Mouse (Mus musculus) right cerebral cortex, postnatal 14 days (tissue): ENCODE data around the gene Limch1.

Experiments
- DNase-seq: peaks from one replicate; pipeline ENCODE4 v3.0.0; 2022

The Limch1 gene

DNA sequence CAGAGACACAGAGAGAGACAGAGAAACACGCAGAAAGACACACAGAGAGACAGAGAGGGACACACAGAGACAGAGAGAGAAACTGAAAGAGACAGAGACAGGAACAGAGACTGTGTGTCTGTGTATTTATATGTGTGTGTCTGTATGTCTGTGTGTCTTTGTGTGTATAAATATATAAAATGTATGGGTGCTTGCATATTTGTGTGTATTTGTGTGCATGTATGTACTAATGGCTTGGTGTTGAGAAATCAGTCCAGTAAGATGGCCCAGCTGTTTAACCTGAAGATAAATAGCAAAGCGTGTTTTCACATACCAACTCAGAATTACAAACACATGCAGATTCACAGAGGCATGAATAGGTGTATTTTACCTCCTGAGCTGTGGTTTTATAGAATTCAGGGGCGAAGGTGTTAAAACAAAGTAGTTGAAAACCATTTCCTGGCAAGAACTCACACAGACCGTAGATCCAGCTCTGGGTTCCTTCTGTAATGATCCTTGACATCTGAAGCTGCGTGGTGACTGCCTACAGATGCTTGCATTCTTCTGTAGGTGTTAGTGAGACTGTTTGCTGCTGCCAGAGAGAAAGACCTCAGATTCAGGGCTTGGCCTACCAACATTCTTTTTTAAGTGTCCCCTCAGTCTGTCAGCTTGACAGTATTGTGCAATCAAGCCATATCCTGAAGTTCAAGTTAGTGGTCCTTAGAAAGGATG, 140.9 kb downstream of the Limch1 start:
- no peak for DNase-seq

DNA sequence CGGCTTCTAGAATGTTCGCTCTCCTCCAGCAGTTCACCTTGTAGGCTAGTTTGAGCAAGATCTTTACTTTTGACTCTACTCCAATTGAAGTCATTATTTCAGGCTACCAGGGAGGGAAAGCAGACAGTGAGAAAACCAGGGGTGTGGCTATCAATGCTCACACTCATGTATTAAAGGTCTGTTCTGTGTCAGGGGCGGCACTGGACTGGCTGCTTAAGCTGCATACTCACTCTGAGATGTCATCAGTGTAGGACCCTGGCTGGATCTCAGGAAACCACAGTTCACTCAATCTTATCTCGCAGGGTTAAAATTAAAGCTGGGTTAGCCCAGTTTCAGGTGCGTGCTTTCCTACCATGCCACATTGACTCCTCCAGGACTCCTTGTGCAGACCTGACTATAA, 142.4 kb downstream of the Limch1 start:
- DNase-seq = no peak

DNA sequence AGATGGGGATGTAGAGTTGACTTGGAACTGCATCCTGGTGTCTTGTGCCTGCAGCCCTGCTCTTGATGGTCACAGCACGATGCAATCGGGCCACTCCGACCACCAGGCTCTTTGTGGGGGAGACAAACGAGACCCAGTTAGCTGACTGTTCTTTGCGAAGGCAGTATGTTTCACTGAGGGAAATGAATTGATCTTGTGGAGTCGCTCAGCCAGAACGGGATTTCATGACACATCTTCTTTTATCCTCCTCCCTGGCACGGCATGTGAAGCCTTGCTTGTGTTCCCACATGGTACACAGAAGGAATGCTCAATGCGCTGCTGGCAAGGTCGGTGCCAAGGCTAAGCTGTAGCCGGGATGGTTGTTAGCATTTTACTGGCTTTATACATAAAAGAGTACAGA, 143.7 kb downstream of the Limch1 start:
- peak; percentile 50 for DNase-seq

DNA sequence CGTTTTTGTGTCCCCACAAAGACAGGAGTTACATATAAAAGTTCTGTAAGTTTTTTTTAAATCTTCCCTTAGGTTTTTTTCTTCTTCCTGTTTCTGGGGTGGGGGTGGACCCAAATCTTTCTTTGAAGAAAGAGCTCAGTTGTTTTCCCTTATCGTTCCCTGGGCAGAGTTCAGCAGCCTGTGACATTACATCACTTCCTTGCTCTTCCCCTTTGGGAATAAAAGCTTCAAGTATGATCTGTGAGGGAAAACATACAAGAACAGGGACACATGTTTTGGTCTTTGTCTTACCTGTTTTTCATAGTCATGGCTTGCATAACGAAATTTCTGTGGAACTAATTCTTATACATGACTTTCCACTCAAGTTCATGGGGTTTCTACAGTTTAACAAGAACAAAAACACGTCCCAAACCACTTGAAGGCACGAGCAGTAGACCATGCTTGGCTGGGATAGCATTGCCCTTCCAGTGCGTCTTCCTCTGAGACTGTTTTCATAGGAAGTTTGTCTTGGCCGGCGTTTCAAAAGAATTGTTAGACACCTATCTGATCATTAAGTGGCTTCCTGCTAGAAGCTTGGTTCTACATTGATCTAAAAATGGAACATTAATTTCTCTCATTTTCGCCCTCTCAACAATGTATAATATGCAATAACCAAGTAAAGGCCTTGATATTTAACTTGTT, 150.0 kb downstream of the Limch1 start:
- no peak for DNase-seq

DNA sequence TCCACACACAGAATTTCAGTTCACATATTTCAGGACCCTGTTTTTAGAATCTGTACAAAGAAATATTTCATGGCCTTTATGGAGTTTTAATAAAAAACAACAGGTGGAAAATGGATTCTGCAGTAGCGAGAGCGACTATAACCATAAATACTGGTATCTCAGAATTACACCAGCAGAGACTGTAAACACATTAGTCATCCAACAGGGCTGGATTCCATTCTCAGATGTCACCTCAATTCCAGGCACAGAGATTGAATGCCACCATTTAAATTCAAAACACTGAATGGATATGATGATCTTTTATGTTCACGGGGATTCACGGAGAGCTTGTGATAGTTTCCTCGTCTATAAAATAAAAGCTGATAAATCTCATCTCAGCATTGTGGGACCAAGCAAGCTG, 152.0 kb downstream of the Limch1 start:
- DNase-seq = no peak

DNA sequence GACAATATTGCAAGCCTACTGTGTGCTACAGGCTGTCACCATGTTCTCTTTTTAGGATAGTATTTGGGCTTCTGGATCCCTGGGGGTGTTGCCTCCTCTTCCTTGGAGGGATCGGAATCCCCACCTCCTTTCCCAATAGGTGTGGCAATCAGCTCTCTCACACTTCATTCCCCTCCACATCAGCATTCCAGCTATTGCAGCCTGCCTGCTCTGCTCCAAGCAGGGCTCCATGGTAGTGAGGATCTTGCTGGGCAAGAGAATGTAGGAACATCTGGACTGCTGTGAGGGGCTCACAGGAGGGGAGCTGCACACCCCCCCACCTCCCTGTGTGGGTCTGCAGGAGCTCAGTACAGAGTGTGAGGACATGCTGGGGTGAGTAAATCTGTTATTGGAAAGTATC, 152.6 kb downstream of the Limch1 start:
- DNase-seq = no peak

DNA sequence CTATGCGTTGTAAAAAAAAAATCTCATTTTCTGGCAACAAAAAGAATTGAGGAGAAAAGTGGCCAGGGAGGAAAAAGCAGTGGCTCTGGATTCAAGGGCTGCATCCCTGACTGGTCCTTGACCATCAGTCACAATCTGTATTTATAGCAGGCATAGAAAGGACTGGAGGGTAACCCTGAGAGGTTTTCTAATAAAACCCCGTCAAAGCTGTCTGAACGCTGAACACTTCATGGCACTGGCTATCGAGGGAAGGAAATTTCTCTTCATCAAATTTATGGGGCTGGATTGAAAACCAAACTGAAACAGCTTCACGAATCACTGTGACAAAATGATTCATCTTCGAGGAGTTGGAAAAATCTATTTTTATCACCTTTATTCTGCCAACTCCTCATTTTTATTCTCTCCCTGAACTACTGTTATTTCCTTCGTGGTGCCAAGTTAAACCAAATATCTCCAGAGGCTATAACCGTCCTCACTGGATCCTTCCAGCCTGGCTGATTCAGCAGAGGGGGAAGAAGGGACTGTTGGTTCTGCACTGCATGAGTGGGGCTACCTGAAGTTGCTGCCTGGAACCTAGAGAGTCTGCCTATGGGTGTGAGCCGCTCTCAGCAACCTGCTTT, 153.3 kb downstream of the Limch1 start:
- DNase-seq = no peak

DNA sequence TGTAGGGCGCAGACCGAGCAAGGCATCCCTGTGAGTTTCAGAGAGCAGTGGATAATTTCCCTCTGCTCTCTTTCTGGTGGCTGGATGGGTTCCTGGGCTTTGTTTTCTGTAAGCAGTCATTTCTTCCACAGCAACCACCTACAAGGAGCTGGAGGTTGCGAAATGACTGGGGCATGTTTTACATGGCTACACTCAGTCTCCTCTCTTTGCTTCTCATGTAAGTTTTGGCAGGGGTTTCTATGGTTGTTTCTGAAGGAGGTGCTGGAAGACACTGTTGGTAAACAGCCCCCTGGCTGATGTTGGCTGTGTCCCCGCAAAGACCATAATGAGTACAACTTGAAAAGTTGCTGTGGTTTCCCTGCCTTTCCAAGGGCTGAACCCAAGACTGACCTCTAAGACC, 155.5 kb downstream of the Limch1 start:
- no peak for DNase-seq

DNA sequence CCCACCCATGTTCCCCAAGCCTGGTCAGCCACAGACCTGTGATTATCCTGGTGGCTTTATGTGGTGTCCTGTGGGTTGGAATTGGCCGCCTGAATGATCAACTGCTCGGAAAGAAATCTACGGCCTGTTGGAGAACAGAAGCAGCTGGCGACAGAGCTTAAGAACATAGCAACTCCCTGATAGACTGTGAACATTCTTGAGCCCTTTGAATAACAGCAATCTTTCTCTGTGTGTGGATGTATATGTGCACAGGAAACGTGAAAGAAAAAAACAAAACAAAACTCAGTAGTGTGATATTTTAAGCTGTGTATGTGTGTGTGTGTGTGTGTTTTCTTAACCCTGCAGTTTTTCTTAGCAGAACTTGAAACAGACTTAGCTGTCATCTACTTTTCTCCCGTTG, 159.2 kb downstream of the Limch1 start:
- no peak for DNase-seq

DNA sequence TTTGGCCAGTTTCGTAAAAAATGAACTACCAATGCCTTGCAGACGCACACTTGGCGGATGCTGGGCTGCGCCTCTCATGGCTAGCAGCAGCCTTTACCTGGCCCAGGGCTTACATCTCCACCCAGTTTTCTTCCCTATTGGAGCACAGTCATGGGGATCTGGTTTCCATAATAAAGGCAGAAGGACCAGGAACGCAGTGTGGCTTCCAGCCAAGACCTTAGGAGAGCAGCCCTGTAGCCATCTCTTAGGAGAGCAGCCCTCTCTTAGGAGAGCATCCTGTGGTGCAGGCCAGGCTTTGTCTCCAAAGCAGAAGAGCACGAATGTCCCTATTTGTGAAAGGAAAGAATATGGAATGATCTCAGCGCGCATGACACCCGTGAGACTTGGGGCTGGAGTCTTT, 163.3 kb downstream of the Limch1 start:
- DNase-seq = no peak

DNA sequence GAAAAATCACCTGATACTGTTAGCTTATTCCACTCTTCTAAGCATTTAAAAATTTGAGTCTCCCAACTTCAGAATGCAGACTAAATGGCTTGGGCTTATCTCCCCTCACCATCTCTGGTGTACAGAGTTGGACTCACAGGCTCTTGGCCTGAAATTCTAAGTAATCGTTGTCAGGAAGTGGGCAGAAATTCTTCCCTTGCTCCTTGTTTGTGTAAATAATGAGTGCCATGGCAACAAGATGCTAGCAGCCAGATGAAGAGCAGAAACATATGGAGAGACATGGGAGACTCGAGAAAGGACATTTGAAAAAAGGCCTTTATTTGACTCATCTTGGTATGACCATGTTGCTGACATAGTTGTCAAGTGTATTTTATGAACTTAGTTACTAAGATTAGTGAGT, 164.3 kb downstream of the Limch1 start:
- DNase-seq = no peak

DNA sequence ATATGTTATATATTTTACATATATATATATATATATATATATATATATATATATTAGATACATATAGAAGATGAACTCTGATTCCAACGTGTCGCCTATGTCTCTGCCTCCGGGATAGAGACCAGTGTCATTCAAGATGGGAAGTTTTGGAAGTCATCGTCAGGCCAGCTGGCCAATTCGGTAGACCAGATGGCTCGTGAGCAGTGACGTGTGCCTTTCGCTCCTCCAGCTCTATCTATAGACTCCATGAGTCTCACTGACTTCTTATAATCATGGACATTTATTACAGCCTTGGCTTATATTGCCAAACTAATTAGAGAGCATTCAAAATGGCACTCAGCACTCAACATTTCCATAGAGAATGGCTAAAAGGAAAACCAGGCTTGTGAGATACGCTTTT, 165.0 kb downstream of the Limch1 start:
- DNase-seq = no peak

DNA sequence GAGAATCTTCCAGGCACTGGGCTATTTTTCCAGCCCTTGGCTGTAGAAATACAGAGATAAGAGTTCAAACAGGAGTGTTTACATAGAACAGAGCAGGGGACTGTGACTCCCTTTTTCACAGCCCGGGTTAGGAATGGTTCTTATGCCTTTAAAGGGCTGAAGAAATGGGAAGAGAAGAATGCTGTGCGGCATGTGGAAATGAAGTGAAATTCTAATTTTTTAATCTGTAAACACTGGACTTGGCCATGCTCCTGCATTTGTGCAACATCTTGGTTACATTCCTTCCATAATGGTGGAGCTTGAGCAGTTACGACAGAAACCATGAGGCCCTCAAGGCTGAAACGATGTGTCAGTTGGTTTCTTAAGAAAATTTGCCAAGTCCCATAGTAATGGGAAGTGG, 165.4 kb downstream of the Limch1 start:
- no peak for DNase-seq

DNA sequence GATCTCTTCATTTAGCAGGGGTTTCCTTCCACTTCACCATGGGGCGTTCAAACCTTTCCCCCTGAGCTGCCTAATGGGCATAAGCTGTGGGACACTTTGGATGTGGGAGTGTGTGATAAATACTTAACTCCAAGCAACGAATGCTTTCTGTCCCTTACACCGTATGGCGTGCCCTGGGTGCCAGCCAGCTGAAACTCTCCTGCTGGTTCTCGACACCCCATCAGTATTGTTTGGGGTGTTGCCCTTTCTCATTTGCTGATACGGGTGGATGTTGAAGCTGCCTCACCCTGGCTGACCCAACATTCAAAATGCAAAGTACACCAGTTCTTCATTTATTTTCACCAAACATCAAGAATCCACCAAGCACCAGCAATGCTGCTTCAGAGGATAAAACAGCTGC, 168.2 kb downstream of the Limch1 start:
- DNase-seq = no peak

DNA sequence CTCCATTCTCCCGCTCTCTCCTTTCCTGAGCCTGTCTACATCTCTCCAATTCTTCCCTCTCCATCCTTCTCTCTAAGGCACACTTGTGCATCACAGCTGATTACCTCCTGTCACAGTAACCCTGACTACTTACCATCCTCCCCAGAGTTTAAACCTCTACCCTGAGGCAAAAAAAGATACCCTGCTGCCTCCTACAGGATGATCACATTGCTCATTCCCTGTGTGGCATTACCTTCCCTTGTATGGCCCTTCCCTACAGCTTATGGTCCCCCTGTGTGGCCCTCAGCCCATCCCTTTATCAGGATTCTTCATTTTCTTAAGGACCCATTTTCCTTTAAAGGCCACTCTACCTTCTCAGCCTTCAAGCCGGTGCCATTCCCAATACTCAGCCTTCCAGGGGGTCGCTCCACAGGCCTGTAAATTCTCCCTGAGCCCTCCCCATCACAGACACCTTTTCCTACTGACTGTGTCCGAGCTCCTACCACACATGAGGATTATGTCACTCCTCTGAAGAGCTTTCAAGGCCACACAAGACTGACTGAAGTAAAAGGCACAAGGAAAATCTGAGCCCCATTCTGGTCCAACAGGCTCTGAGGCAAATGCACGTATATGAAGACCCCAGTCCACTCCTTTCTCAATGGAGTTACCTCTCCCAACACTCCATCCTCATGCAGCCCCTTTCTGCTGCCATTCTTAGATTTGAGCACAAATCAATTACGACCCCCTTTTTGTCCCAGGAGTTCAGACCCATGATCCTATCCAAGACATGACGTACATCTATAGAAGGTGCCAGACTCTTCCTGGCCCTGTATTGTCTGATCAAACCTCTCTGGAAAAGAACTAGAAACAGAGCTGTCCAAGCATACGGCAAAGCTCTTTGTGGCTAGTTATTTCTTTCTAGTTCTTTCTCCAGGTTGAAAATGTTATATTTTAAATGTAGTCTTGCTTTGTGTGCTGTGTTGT, 172.0 kb downstream of the Limch1 start:
- no peak for DNase-seq

DNA sequence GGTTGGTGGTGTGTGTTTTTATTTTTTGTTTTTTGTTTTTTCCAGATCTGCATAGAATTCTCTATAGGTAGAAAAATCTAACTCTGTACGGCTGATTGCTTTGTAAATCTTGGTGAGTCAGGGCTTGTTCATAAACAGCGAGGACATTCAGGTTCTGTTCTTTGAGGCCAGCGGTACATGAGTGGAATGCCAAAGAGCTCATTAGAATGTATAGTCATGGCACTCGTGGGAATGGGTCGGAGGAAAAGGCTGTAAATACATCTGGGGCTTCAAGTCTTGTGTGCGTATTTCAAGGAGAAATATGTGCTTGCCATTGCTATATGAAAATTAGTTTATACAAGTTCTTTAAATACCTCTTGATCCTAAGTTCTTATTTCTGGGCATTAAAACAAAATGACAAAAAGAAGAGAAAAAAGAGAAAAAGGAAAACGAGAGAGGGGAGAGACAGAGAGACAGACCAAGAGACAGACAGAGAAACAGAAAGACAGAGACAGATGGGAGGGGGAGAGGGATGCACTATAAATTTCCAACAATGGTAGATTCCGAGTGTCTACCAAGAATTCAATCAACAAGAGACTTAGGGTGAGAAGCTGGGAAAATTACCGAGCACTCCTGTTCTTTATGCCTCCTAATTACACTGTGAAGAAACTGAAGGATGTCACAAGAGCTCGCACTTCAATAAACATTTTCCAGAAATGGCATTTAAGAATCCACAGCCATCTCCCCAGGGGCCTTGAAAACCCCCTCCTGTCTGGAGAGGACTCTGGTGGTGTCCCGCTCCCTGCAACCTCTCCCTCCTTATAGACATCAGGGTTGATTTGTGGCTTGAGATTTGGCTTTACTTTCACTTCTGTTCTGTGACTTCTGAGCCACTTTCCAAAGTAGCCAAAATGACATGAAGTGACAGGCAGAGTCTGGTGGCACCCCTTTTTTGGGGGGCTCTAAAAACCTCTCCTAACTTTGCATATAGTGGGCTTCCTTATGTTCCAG, 173.0 kb downstream of the Limch1 start:
- DNase-seq = no peak

DNA sequence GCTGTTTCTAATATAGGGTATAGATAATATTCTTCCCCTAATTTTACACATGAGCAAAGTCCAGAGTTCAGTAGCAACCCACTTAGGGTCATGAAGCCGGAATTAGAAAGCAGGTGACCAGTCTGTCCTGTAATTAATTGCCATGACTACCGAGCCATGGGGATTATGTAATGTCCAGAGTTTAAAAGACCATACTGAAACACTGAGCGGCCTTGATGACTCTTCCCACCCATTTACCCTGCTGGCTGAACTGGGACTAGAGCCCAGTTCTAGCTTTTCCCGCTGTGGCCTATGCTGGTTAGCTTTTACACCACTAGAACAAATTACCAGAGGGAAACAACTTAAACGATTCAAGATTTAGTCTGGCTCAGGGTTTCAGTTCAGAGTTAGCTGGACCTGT, 177.0 kb downstream of the Limch1 start:
- no peak for DNase-seq

DNA sequence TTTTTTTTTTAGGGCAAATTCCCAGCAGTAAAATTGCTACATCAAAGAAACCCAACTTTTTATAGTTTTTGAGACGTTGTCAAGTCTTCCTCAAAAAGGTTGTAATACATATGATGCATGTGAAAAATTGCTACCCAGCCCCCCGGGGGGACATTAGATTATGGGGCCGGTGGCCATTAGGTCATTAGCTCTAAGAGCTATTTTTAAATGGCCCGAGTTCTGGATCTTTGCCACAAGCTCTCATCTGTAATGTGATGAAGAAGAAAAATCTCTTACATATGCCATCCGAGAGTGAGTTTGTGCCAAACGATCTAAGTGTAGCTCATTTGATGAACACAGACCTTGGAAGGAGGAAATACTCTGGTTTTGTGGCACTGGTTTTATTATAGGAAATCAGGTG, 183.7 kb downstream of the Limch1 start:
- DNase-seq = no peak

DNA sequence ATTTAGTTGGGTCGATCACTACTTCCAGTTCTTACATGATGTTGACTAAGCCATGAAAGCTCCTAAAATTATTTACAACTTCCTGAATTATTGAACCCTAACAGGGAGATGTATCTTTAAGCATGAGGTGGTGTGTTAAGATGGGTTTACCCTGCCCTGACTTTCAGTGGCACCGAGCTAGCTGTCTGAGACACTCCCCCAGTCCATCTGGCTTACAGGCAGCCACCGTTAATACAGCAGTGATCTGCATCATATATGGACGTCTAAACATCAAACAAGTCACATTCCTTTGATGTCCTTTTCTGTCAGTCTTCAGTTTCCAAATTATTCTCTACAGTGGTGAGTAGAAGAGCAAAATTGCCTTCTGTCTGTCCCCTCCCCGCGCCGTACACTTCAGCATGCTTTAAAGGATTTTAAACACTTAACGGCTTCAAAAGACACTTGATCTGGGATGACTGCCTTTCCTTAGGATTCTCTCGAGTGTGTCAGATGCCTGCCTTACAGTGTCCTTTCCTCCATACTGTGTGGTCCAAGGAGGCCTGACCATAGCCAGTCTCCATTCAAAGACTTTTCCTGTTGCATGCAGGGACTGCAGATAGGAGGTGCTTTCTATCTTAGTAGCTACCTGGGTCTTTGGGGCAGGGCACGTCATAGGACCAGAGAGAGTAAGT, 187.6 kb downstream of the Limch1 start:
- DNase-seq = no peak

DNA sequence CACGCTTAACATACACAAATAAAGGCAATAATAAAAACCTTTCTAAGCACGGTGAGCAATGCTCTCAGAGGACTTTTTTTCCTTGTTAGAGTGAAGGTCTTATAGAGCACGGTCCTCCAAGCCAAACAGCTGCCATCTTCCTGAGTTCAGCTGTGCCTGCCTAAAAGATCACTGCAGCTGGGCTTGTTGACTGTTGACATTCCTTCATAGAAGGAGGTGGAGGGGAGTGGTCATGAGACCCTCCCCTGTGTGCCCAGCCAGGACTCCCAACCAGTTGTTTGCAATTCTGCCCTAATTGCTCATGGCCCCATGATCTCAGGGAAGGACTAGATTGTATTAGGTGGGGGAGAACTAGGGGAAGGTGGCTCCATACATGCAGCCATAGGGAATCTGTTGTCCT, 189.0 kb downstream of the Limch1 start:
- no peak for DNase-seq

DNA sequence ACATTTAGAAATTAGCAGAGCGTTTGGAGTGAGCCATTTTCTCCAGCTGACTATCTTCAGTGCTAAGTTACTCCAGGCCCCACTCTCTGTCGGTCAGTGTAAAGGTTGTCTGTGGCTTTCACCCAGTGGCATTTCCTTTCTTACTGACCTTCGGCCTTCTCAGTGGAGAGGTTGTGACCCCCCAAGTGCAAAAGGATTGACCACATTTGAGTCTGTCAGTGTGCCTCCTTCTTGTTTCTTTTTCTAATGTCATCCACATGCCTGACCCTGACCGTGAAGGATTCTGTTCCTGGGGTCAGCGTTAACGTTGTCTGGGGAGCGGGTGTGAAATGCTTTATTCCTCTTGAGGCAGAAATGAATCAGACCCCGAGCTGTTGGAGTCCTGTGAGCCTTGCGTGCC, 191.7 kb downstream of the Limch1 start:
- DNase-seq = no peak
